Mouse (Mus musculus) stomach, postnatal 0 days (tissue): ENCODE measurements at regions not wholly inside any gene's neighbourhood (a gene's known extent, or its start where the extent isn't known, plus 50 kb on each side); places are given as distances from the start of the nearest gene placed in this dataset.

Experiments used
- CTCF ChIP-seq: IDR thresholded peaks from 2 replicates; pipeline ENCODE4 v1.5.1; 2016; ENCODE audit warnings: antibody characterized with exemption, low read depth, mild to moderate bottlenecking, moderate library complexity
- EP300 ChIP-seq: optimal IDR thresholded peaks from 2 replicates; pipeline ENCODE3; 2016; ENCODE audit warnings: antibody characterized with exemption

DNA sequence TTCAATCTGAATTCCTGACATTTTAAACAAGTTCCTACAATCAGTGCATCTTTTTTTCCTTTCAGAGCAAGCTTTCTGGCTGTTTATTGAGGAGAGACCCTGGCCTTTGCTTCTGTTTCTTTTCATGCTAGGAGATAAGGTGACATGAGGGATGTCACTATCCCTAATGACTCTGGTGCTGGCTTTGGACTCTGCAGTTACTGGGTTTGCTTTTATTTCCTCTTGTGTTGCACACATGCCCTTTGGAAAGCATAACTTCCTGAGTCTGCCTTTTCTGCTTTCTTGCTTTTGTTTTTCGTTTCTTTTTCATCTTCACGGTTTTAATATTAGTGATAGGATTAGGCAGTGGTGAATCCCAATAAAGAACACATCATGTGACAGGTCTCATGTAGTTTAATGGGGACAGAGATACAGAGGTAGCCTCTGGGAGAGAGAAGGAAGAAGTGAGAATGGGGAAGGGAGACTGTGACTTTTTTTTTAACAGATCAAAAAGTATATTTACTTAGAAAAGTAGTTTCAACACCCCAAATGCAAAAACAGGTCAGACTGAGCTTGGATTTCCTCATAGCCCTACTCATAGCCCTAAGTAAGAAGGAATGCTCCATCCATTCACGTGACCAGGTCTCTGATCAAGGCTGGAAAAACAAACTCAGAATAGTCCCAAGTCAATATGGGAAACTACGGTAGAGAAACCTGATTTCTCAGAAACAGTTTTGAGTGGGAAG lies 61.1 kb upstream of the Itga1 start:
- no peak for TF ChIP-seq CTCF
- TF ChIP-seq EP300, result no peak
